9 mouse cellular contexts compared by ENCODE assay signal in genomic region chr19:7155196-7155595, GRCm38 (mm10). TPM values are rescaled to one million over a fixed set of nuclear protein-coding genes. Genes with fewer than 3 reads are reported as not detected.
A peak's percentile ranks its signal among the peaks of the same experiment; 100 is the strongest.
DNase-seq lines count a peak whose midpoint lies in the region; ATAC-seq and TF ChIP-seq lines count a peak whose summit lies in the region.
"Had no signal": no experiment of that assay in that cellular context is flagged by ENCODE, and none has a peak within 500 bp of the region (broad histone marks: within the 10 kb centered on the region; RNA-seq: fewer than 3 reads in every experiment).

No protein-coding gene starts in this region.

- 44% methylated on average over 6 of the region's 6 CpGs for WGBS in liver, adult 2 months
- 34% methylated on average over 6 of the region's 6 CpGs for WGBS in forebrain, embryonic 15.5 days
- WGBS in neural tube, embryonic 15.5 days = 53% methylated on average over 6 of the region's 6 CpGs

- H3K4me3 ChIP-seq in liver, adult 2 months (ENCODE audit: insufficient read depth, low read depth, low read length) = no peak overlapping the region
- H3K4me3 ChIP-seq in forebrain, embryonic 15.5 days = no peak overlapping the region
- H3K4me3 ChIP-seq in neural tube, embryonic 15.5 days (replicated peaks) = no peak overlapping the region

- no peak for ATAC-seq in forebrain, embryonic 15.5 days (replicated peaks)
- ATAC-seq in neural tube, embryonic 15.5 days (ENCODE audit: low FRiP score) = no peak

- H3K9ac ChIP-seq in liver, adult 2 months (ENCODE audit: low read depth, low read length) = no peak overlapping the region
- no peak overlapping the region for H3K9ac ChIP-seq in forebrain, embryonic 15.5 days (replicated peaks)
- no peak overlapping the region for H3K9ac ChIP-seq in neural tube, embryonic 15.5 days (replicated peaks)

- H3K36me3 ChIP-seq in liver, adult 2 months (ENCODE audit: control insufficient read depth, insufficient read depth, low read length) = no peaks in the 10 kb centered on the region
- H3K36me3 ChIP-seq in forebrain, embryonic 15.5 days = no peaks in the 10 kb centered on the region
- H3K36me3 ChIP-seq in neural tube, embryonic 15.5 days = no peaks in the 10 kb centered on the region

- peaks cover 13% of the 10 kb centered on the region for H3K4me1 ChIP-seq in liver, adult 2 months (ENCODE audit: control insufficient read depth, insufficient read depth, low read length)
- peaks cover 69% of the 10 kb centered on the region for H3K4me1 ChIP-seq in forebrain, embryonic 15.5 days
- H3K4me1 ChIP-seq in neural tube, embryonic 15.5 days = peaks cover 67% of the 10 kb centered on the region

- 0 out of 2 replicates have a peak, but pooled peaks cover 5% of the 10 kb centered on the region for H3K79me2 ChIP-seq in liver, adult 2 months (ENCODE audit: control insufficient read depth, insufficient read depth, low read length)

- H3K9me3 ChIP-seq in forebrain, embryonic 15.5 days = no peaks in the 10 kb centered on the region
- H3K9me3 ChIP-seq in neural tube, embryonic 15.5 days (replicated peaks) = no peaks in the 10 kb centered on the region

- peak; percentile 88 for DNase-seq in liver, adult 2 months (ENCODE audit: extremely low read depth, low read depth, low spot score)
- no peak for DNase-seq in liver
- peak; percentile 64 to 68 for DNase-seq in kidney, postnatal 36 days
- no peak for DNase-seq in adrenal gland, adult 18-20 months (ENCODE audit: low spot score in 2 of 2)
- no peak for DNase-seq in urinary bladder, adult 2 months (ENCODE audit: low spot score)
- DNase-seq: lung, postnatal 14 days had no signal

- TF ChIP-seq CTCF in liver, adult 2 months (IDR thresholded peaks at IDR 0.05; ENCODE audit: low read depth, low read length) = no peak

- no peak for TF ChIP-seq POLR2A in liver, adult 2 months (IDR thresholded peaks at IDR 0.05; ENCODE audit: extremely low read depth, insufficient read depth, low read length)

- no peak overlapping the region for H3K27ac ChIP-seq in liver, adult 2 months (replicated peaks; ENCODE audit: insufficient read depth, low read depth, low read length)
- H3K27ac ChIP-seq in forebrain, embryonic 15.5 days (replicated peaks) = peak overlapping the region; percentile 35; the same call in 1 of the 2 replicates
- H3K27ac ChIP-seq in neural tube, embryonic 15.5 days (replicated peaks) = peak overlapping the region; percentile 45; the same call in 1 of the 2 replicates
- H3K27ac ChIP-seq: kidney, postnatal 0 days had no signal

- no peaks in the 10 kb centered on the region for H3K27me3 ChIP-seq in liver, adult 2 months (ENCODE audit: control insufficient read depth, insufficient read depth, low read length)
- no peaks in the 10 kb centered on the region for H3K27me3 ChIP-seq in forebrain, embryonic 15.5 days
- peaks cover 18% of the 10 kb centered on the region; the same call in 1 of the 2 replicates for H3K27me3 ChIP-seq in neural tube, embryonic 15.5 days (replicated peaks)

- H3K4me2 ChIP-seq in forebrain, embryonic 15.5 days (replicated peaks) = no peak overlapping the region
- no peak overlapping the region for H3K4me2 ChIP-seq in neural tube, embryonic 15.5 days

RNA-seq across cellular contexts. Expression of gene Flrt1, which starts 49.7 kb away (rescaled TPM):
- 0.09 and 0.40 TPM in 2 replicates for total RNA-seq in liver, adult 2 months (2014; rRNA removed)
- polyA plus RNA-seq in liver, adult 2 months (2012; rRNA removed) = 0.27 and 0.31 TPM in 2 replicates
- 14.9 and 18.9 TPM in 2 replicates for polyA plus RNA-seq in forebrain, embryonic 15.5 days (2015; fragmentation: Nextera tagmentation; extraction: Ambion mirVana)
- polyA plus RNA-seq in neural tube, embryonic 15.5 days (2015; fragmentation: Nextera tagmentation; extraction: Ambion mirVana) = 10.5 and 10.9 TPM in 2 replicates
- total RNA-seq in adrenal gland, adult 18-20 months (2021) = 1 to 10 TPM; 2.1 to 9.3 TPM
- 0.37 and 0.66 TPM in 2 replicates for polyA plus RNA-seq in urinary bladder, adult 2 months (2012; rRNA removed)

RNA-seq across cellular contexts. Expression of gene Otub1, which starts 50.9 kb away (rescaled TPM):
- total RNA-seq in liver, adult 2 months (2014; rRNA removed) = 39.5 and 43.3 TPM in 2 replicates
- 55.9 and 61.2 TPM in 2 replicates for polyA plus RNA-seq in liver, adult 2 months (2012; rRNA removed)
- 232 and 233 TPM in 2 replicates for polyA plus RNA-seq in forebrain, embryonic 15.5 days (2015; fragmentation: Nextera tagmentation; extraction: Ambion mirVana)
- 226 and 235 TPM in 2 replicates for polyA plus RNA-seq in neural tube, embryonic 15.5 days (2015; fragmentation: Nextera tagmentation; extraction: Ambion mirVana)
- 100 to 1,000 TPM in 1 of 2 experiments, 10 to 100 TPM in 1; 96.7 to 125 TPM for total RNA-seq in adrenal gland, adult 18-20 months (2021)
- polyA plus RNA-seq in urinary bladder, adult 2 months (2012; rRNA removed) = 91.0 and 97.6 TPM in 2 replicates

Comparison
In these comparisons a context has a peak if more than half of its experiments do, and no peak if none do; other contexts are left out.
1. DNase-seq: peak in liver, adult 2 months (single experiment) and kidney, postnatal 36 days (2 of 2); none in liver (single experiment), adrenal gland, adult 18-20 months (0 of 2) and urinary bladder, adult 2 months (single experiment).